Mouse (Mus musculus): ENCODE results near the gene Il17f. TPM values are rescaled to one million over a fixed set of nuclear protein-coding genes. Genes with fewer than 3 reads are reported as not detected.

Gene Il17f
- polyA plus RNA-seq (2015; fragmentation: Nextera tagmentation; extraction: Ambion mirVana) = not detected in 2 replicates

GRCm38 (mm10) chr1:20790517-20790916 is at the start of gene Il17f:
TSS of gene Il17f (minus strand) at chr1:20790617.

GRCm38 (mm10) chr1:20819771-20820605 is 29.6 kb upstream of the Il17f start, which contains the start of gene Mcm3:
TSS of gene Mcm3 (minus strand) at chr1:20820312.

GRCm38 (mm10) chr1:20730903-20731302 is 59.5 kb downstream of the Il17f start, which contains the start of gene Il17a:
TSS of gene Il17a (plus strand) at chr1:20730905.

Other genes with a start within 250 kb of the Il17f start
- 2.2 and 2.6 TPM in 2 replicates for gene Pkhd1, start 172.6 kb downstream of the Il17f start, polyA plus RNA-seq (2015; fragmentation: Nextera tagmentation; extraction: Ambion mirVana)
- not detected in 2 replicates for gene Il17a, start 59.7 kb downstream of the Il17f start, polyA plus RNA-seq (2015; fragmentation: Nextera tagmentation; extraction: Ambion mirVana)
- 36.7 and 42.4 TPM in 2 replicates for gene Mcm3, start 29.7 kb upstream of the Il17f start, polyA plus RNA-seq (2015; fragmentation: Nextera tagmentation; extraction: Ambion mirVana)
- gene Paqr8, start 100.0 kb upstream of the Il17f start, polyA plus RNA-seq (2015; fragmentation: Nextera tagmentation; extraction: Ambion mirVana) = 4.2 and 5.6 TPM in 2 replicates
- 2.1 and 2.2 TPM in 2 replicates for gene Efhc1, start 161.0 kb upstream of the Il17f start, polyA plus RNA-seq (2015; fragmentation: Nextera tagmentation; extraction: Ambion mirVana)

Measured in urinary bladder, postnatal 0 days (tissue).